Mouse (Mus musculus) kidney, adult 18-20 months (tissue): ENCODE data around the gene Pelo.

Source experiments
- DNase-seq: peaks from one replicate; pipeline ENCODE4 v3.0.0; 2021

The Pelo gene

DNA sequence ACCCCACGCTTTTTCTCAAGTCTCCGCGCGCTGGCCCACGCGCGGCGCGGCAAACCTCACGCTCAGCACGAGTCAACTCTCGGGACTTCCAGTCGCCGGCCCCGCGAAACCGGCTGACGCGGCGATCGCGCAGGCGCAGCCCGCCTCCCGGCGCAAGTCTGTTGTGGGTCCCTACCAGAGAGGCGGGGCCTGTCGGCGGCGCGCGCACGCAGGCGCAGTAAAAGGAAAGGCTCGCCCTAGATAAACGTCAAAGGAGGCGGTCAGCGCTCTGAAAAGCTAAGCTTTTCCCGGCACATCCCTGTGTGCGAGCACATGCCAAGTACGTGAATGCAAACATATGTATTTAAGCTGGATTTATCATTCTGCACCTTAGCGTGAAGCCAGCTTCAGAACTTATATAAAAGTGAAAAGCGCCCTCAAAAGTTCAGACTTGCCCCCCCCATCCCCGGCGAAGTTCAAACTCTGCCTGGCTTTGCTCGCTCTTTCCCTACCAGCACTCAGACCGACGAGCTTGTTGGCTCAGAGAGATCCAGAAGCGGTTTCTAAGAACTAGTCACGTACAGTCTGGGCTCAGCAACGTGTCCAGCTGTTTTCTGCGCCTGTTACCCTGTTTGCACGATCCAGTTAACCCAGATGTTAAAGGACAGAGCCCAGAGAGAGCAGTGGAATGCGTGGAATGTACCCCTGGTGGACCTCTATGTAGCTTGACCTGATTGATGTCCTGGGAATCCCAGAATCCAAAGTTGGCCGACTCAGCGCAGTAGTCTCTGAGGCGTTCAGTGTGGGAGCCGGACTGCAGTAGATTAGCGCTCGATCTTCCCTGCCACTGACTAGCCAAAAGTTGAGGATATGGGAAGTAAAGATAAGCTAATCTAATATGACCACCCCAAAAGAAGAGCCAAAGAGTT, at the start of gene Pelo:
Gene Pelo (minus strand): TSS at position 118 of the 908 bp plus-strand sequence.
- DNase-seq, result peak; percentile 97

DNA sequence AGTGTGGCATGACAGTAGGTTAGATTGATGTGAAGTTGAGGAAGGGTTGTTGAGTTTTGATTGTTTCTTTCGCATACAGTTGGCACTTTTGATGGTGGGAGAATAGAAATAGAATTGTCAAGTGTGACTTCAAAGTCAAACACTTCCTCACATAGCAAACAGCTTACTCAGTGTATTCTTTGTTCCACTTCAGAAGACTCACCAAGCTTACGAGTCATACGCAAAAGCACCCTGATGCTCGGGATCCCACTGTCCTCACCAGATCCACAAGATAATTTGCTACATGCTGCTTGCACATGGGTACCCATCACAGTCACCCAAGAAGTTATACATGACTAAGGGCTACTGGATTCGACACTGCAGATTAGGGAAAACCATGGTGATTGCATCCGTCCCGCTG, 48.5 kb upstream of the Pelo start:
- no peak for DNase-seq

DNA sequence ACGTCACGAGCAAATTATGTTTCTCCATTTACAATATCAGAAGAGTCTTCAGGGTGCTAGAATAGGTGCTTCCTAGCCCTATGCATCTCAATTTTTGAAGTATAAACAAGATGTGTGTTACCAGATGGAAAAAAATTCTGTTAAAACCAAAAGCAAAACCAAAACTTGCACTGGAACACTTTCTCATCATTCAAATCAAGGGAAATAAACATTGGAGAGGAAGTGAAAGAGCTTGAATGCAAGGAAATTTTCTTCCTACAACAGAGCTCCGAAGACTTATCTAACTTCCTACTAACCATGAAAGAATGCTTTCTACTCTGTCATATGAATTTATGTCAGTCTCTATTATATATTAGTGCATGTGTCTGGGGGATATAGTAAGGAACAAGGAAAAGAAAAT, 46.8 kb upstream of the Pelo start:
- no peak for DNase-seq

DNA sequence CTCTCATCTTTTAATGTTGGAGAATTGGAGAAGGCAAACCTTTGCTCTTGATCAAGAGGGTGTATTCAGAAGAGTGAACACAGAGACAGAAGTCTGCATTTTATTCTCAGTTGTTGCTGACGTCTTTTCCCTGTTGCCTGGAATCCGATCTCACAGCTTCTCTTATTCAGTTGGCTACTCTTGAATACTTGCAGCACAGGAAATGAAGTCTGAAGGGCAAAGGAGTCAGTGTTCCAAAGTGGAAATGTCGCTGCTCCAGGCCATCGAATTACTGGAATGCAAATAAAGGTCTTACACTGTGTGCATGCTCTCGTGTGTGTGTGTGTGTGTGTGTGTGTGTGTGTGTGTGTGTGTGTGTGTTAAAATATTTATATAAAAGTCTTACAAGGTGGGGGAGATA, 42.4 kb upstream of the Pelo start:
- peak; percentile 34 for DNase-seq

DNA sequence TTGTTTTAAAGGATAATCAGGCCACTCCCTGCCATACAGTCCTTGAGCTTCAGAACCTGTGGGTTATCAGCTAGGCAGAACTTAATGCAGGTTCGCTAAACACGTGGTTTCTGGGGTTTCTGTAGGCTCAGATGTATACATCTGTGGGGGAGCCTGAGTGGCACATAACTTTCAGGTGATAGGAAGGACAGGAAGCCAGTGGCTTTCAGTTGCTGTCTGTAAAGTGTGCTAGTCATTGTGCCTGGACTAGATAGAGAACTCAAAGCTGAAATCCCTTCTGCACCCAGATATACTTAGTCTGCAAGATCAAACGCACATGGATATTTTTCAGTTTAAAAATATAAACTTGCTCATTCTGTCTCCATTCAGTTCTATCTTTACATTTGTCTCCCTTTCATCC, 41.4 kb upstream of the Pelo start:
- no peak for DNase-seq

DNA sequence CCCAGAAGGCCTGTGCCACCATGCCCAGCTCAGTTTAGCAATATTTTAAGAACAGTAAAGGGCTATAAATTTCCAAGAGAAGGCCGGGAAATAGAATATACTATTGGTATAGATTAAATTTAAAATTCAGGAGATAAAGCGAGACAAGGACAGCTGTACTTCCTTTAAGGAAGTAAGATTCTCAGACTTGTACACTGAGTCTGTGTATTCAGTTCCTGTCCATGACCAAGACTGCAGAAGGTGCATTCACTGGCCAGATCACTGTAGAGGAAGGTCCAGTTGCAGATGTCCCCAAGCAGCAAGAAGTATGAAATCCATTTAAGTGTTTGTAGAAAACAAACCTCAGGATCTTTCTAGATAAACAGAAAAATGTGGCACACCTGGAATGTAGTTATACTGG, 40.0 kb upstream of the Pelo start:
- no peak for DNase-seq

- DNase-seq, result no peak
Measured at GRCm38 (mm10) chr13:115127826-115128225, 37.8 kb upstream of the Pelo start.

DNA sequence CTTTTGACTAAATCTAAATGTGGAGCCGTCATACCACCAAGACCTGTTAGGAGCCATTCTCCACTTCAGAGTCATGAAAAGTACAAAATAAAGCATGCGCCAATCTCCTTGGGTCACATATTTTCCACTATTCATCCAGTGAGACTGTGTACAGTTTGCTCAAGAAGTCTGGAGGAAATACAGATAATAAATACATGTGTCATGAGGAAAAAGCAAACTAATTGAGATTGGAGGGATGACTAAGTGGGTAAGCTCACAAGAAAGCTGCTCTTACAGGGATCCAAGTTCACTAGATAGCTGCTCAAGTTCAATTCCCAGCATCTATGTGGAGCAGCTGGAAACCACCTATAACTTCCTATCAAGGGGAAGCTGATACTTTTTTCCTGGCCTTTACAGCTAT, 36.5 kb upstream of the Pelo start:
- no peak for DNase-seq

DNA sequence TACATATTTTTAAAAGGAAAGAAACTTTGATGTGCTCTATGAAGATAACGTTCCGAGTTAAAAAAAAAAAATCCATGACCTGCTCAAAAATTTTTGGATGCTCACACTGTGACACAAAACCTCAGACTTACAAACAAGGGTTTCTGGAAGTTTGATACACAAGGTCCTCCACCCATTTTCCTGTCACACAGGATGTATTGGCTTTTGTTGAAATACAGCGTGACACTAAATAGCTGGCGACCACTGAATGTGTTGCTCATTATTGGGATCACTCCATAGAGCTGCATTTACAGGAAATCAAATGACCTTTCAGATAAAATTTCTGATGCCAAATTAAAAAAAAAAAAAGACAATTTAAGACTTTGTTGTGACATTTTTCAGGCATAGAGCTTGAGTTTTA, 35.1 kb upstream of the Pelo start:
- no peak for DNase-seq

DNA sequence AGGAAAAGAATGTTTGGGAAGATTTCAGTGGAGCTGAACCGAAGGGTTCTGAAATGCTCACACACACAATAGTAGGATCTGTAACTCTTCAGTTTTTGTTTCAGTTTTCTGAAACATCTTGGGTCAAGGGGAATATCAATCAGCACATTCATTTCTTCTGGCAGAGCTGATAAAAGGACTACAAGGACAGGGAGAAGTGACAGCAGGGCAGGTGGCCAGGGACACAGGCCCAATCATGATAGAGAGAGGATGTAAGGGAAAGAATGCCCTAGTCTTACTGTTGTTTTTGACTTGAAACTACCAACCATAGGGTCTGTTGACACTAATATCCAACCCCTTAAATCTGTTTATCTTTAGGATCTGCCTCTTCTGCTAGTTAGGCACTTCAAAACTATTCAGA, 34.5 kb upstream of the Pelo start:
- no peak for DNase-seq

DNA sequence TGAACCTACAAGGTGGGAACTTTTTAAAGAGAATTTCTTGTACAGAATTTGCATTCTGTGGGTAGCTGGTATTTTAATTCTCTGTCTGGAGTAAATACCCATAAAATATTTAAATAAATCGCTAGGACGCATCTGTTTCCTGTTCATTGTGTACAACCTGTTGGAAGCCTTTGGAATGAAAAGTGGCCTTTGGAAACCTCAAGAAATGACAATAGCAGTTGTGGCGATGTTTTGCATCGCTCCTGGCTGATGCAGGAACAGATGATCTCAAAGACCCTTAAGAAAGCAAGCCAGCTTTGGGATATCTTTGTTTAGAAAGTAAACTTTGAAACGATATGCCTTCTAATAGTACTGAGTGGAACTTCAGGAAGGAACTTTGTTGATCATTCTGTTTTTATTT, 28.8 kb upstream of the Pelo start:
- no peak for DNase-seq

DNA sequence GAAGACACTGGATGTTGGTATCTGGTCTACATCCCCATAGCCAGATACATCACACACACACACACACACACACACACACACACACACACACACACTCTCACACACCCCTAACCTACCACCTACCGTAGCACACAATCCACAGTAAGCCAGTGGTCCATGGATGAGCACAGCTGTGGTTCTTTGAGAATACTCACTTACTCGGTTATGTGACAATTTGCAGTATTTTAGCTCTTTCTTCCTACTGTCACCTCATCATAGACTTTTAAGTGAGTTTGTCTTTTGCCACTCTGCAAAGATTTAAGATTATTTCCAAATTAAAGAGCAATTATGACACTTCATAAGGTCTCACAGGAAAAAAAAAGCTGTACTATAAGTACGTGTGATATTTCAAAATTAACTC, 28.2 kb upstream of the Pelo start:
- DNase-seq, result no peak

- no peak for DNase-seq
Measured at GRCm38 (mm10) chr13:115116930-115117621, 27.1 kb upstream of the Pelo start.

DNA sequence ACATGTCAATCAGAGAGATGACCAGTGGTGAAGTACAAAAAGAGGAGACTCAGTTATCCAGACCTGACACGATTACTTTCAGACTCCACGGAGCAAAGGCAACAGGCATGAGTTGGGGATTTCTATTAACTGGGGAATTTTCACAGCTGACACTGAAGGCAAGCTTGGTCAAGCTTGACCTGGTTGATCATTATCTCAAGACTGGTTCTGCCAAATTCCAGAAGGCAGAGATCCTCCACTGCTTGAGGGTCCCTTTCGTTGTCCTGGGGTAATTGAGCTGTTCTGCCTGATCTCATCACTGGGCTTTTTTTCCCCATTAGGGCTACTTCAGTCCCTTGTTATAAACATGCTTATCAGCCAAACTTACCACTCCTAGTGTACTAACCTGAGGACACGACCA, 19.6 kb upstream of the Pelo start:
- DNase-seq, result peak; percentile 59

DNA sequence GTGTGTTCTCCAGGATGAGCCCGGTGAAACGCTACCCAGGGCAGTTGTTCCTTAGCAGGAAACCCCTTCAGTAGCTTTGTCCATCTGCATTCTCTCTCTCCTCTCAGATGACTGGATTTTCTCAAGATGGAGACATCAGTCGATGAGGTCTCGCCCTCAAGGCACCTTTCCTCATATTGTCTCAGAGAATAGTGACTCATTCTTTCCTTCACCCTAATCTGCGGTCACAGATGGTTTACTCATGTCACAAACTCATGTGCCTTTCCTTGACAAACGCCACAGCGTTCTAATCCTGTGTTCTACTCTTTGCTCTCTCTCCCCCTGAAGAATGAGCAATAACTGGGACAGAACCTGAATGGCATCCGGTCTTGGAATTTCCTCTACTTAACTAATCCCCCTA, 17.4 kb upstream of the Pelo start:
- DNase-seq, result no peak

DNA sequence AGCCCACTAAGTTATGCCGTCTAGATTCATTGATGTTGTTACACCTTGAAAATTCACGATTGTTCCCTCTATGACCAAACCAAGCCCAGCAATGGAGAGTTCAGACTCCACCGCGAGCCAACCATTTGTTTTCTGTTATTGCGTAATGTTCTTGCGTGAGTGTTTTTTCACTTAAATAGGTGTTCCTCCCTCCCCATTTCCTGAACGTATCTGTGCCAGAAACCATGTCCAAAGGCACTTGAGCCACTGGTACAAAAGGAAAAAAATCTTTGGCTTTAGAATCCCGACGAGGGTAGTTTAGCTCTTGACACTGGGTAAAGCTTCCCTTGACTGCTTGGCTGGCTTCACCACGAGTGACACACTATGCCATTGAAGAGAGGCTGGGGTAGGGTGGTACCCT, 16.2 kb upstream of the Pelo start:
- DNase-seq, result no peak

DNA sequence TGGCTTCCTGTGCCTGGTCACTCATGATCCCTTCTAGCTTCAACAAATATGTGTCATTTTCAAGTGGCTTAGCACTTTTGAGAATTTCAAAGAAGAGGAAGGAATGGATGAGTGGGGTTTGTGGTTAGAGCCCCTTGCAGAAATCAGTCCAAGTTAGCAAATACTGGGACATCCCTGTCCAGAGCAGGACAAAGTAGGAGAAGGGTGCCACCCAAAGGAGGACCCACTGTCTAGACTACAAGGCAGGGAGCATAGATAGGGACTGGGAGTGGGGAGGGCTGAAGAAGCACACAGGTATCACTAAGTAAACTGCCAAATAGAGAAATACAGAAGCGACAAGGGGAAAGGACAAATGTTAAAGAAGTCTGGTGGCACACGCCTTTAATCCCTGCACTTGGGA, 12.8 kb upstream of the Pelo start:
- no peak for DNase-seq

DNA sequence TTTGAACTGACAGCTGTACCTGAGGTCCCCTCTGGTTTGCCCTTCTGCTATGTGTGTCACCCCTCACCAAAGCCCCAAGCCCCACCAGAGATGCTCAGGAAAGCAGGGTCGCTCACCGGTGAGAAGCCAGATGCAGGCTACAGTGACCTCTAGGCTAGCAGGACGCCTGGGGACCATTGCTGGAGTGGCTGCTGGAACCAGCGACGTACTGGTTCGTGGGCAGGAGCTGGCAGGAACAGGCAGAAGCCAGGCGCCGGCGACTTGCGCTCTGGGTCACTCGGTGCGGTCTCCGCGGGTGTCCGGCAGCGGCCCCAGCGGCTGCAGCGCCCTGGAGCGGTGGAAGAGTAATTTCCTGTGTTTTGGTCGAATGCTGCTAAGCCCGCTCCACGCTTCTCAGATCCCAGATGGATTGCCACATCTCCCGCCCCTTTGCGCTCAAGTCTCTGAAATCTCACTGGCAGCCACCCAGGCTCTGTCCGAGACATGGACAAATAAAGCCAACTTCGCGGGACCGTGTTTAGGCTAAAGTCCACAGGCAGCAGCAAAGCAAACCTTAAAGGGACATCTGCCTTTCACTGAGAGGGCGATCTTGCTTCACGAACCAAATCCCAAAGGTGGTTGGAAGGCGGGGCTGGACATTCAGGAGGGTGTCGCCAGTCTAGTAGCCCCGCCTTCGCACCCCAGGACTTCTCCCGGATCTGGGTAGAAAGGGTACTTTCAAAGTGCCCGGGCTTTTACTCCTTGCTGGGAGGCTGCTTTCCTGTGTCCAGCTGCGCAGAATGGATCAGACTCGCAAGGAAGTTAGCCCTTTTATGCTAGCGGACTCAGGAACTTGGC, 11.6 kb upstream of the Pelo start, which contains the start of the genes Gm49395 and Itga1:
Gene Gm49395 (minus strand): TSS at position 567 of the 837 bp plus-strand sequence.
Gene Itga1 (minus strand): TSS at position 610 of the 837 bp plus-strand sequence.
- peak; percentile 93 for DNase-seq

GRCm38 (mm10) chr13:115100381-115101177, 10.6 kb upstream of the Pelo start:
- DNase-seq, result no peak

GRCm38 (mm10) chr13:115099381-115099780, 9.4 kb upstream of the Pelo start:
- DNase-seq, result no peak

GRCm38 (mm10) chr13:115098227-115098626, 8.2 kb upstream of the Pelo start:
- DNase-seq, result no peak

GRCm38 (mm10) chr13:115096965-115097364, 7.0 kb upstream of the Pelo start:
- DNase-seq, result no peak
